Mouse (Mus musculus) skeletal muscle tissue, adult 2 months (tissue): Measurements from ENCODE around the gene Smad5.

Source experiments
- DNase-seq: peaks from one replicate; pipeline ENCODE4 v3.0.0-alpha.2; 2012; ENCODE audit warnings: low read depth, low spot score

Smad5 gene

GRCm38 (mm10) chr13:56701924-56702323, 886 bp upstream of the Smad5 start:
- no peak for DNase-seq

GRCm38 (mm10) chr13:56703222-56703870, 536 bp downstream of the Smad5 start:
- DNase-seq = peak; percentile 66

- no peak for DNase-seq
These were observed 1.1 kb downstream of the Smad5 start for GRCm38 (mm10) chr13:56703871-56704321.

GRCm38 (mm10) chr13:56704596-56704995, 1.8 kb downstream of the Smad5 start:
- DNase-seq = no peak

- DNase-seq = peak; percentile 7
These were observed 4.3 kb downstream of the Smad5 start for GRCm38 (mm10) chr13:56707111-56707510.

GRCm38 (mm10) chr13:56707606-56708005, 4.8 kb downstream of the Smad5 start:
- no peak for DNase-seq

- no peak for DNase-seq
These were observed 7.8 kb downstream of the Smad5 start for GRCm38 (mm10) chr13:56710620-56711019.

- DNase-seq = no peak
These were observed 9.4 kb downstream of the Smad5 start for GRCm38 (mm10) chr13:56712221-56712620.

GRCm38 (mm10) chr13:56726551-56726950, 23.7 kb downstream of the Smad5 start:
- DNase-seq = no peak

- no peak for DNase-seq
These were observed 26.2 kb downstream of the Smad5 start for GRCm38 (mm10) chr13:56729046-56729445.

GRCm38 (mm10) chr13:56734617-56735016, 31.8 kb downstream of the Smad5 start:
- DNase-seq = no peak

GRCm38 (mm10) chr13:56735212-56735875, 32.5 kb downstream of the Smad5 start:
- DNase-seq = peak; percentile 29

GRCm38 (mm10) chr13:56739556-56739955, 36.7 kb downstream of the Smad5 start:
- no peak for DNase-seq

- no peak for DNase-seq
These were observed 37.7 kb downstream of the Smad5 start for GRCm38 (mm10) chr13:56740496-56740895.

- DNase-seq = no peak
These were observed 38.9 kb downstream of the Smad5 start for GRCm38 (mm10) chr13:56741691-56742090.

- DNase-seq = no peak
These were observed 39.6 kb downstream of the Smad5 start for GRCm38 (mm10) chr13:56742325-56742901.

- DNase-seq = no peak
These were observed 44.1 kb downstream of the Smad5 start for GRCm38 (mm10) chr13:56746739-56747532.

GRCm38 (mm10) chr13:56747554-56747953, 44.7 kb downstream of the Smad5 start:
- DNase-seq = no peak

GRCm38 (mm10) chr13:56749377-56749776, 46.6 kb downstream of the Smad5 start:
- no peak for DNase-seq

- no peak for DNase-seq
These were observed 49.0 kb downstream of the Smad5 start for GRCm38 (mm10) chr13:56751774-56752173.

GRCm38 (mm10) chr13:56752474-56753191, 49.8 kb downstream of the Smad5 start:
- DNase-seq = no peak
